Mouse (Mus musculus) heart, postnatal 0 days (tissue): ENCODE measurements around the gene Ube2d3. TPM values are rescaled to one million over a fixed set of nuclear protein-coding genes. Genes with fewer than 3 reads are reported as not detected.
A peak's percentile ranks its signal among the peaks of the same experiment; 100 is the strongest.
"Not testable (repeated sequence)": the region's sequence is repeated elsewhere in the genome, so short reads cannot be mapped to it uniquely, and the experiment has no call there.

Experiments used
- ATAC-seq: fragments of 200-750 bp; cut with Nextera tagmentation; 2 replicates; pipeline ENCODE4 v1.8.0; 2017; ENCODE audit warnings: low read depth, moderate number of reproducible peaks, moderate library complexity; ENCODE audit not compliant: insufficient read depth
- DNase-seq: peaks from one replicate; pipeline ENCODE4 v3.0.0-alpha.2; 2016; ENCODE audit warnings: low spot score
- H3K27ac ChIP-seq: fragments of 300-500 bp; sonication (generic); 2 replicates; pipeline ENCODE4 v1.5.1; 2014; ENCODE audit warnings: low read depth, mild to moderate bottlenecking
- H3K27me3 ChIP-seq: fragments of 300-500 bp; sonication (generic); 2 replicates; pipeline ENCODE4 v1.6.1; 2014; ENCODE audit warnings: low read length, mixed read lengths; ENCODE audit not compliant: control insufficient read depth, insufficient read depth
- H3K36me3 ChIP-seq: fragments of 300-500 bp; sonication (generic); replicated peaks from 2 replicates; pipeline ENCODE4 v1.6.1; 2014; ENCODE audit warnings: low read length, mixed read lengths; ENCODE audit not compliant: control insufficient read depth, insufficient read depth
- H3K4me1 ChIP-seq: fragments of 300-500 bp; sonication (generic); 2 replicates; pipeline ENCODE4 v1.6.1; 2014; ENCODE audit warnings: antibody characterized with exemption; ENCODE audit not compliant: control insufficient read depth, insufficient read depth
- H3K4me2 ChIP-seq: fragments of 300-500 bp; sonication (generic); 2 replicates; pipeline ENCODE4 v1.6.1; 2014; ENCODE audit warnings: low read depth, mild to moderate bottlenecking, low read length, moderate library complexity
- H3K4me3 ChIP-seq: fragments of 300-500 bp; sonication (generic); 2 replicates; pipeline ENCODE4 v1.5.1; 2014; ENCODE audit warnings: low read depth, low read length
- H3K9ac ChIP-seq: fragments of 300-500 bp; sonication (generic); replicated peaks from 2 replicates; pipeline ENCODE4 v1.6.1; 2014; ENCODE audit warnings: low read depth, low read length, mixed read lengths
- H3K9me3 ChIP-seq: fragments of 300-500 bp; sonication (generic); replicated peaks from 2 replicates; pipeline ENCODE4 v1.6.1; 2016; ENCODE audit warnings: low read length; ENCODE audit not compliant: control insufficient read depth
- CTCF ChIP-seq: IDR thresholded peaks from 2 replicates; pipeline ENCODE4 v1.5.1; 2016; ENCODE audit warnings: antibody characterized with exemption, control low read depth, low read depth
- EP300 ChIP-seq: IDR thresholded peaks from 2 replicates; pipeline ENCODE4 v1.6.1; 2016; ENCODE audit warnings: antibody characterized with exemption, low read depth
- WGBS: fragments of 180-500 bp; shearing (Covaris S2); extraction: QIAGEN DNeasy Blood & Tissue Kit; methylation state at CpG from one replicate; pipeline ENCODE4 v1.1.7; 2014; 5-methylcytosine and 5-hydroxymethylcytosine counted together
- polyA plus RNA-seq: library from polyadenylated mRNA; unstranded; fragments of >200 nt; fragmentation: Nextera tagmentation; extraction: Ambion mirVana; gene quantifications from 2 replicates; pipeline ENCODE4 v1.2.1, GENCODE M21; 2015
- total RNA-seq: library from RNA; depleted of rRNA; stranded (reverse); fragments of >200 nt; gene quantifications from 2 replicates; pipeline ENCODE4 v1.2.3, GENCODE M21; 2014; ENCODE audit warnings: low replicate concordance

Gene Ube2d3
- total and polyA plus RNA-seq, 2 experiments from 2014 or later: 429 to 1,112 TPM

DNA sequence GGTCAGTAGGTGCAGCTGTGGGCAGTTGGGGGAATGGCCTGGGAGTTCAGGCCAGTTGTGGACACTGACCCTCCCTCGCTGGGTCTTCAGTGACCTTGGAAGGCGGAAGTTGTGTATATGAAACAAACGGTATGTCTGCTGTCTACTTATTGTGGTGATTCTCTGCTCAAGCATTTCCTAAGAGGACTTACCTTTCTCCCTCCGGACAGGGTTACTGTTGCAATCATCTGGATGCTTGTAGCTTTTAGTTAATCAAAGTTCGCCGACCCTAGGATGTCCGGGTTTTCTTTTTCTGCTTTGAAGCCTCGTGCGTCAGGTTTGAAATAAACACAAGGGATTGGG is 47.9 kb downstream of the Ube2d3 start:
- no peak for TF ChIP-seq CTCF
- TF ChIP-seq EP300: no peak
- peak overlapping the region; percentile 95 for H3K4me2 ChIP-seq
- H3K9me3 ChIP-seq: no peaks in the 10 kb centered on the region
- no peaks in the 10 kb centered on the region for H3K27me3 ChIP-seq
- H3K27ac ChIP-seq: peak overlapping the region; percentile 82
- peak overlapping the region; percentile 86 for H3K4me3 ChIP-seq
- H3K36me3 ChIP-seq: no peaks in the 10 kb centered on the region
- peaks cover 5% of the 10 kb centered on the region; the same call in 1 of the 2 replicates for H3K4me1 ChIP-seq
- ATAC-seq: no peak; the same call in 1 of the 2 replicates
- WGBS: 3% methylated on average over 9 of the region's 9 CpGs
- DNase-seq: no peak
- H3K9ac ChIP-seq: peak overlapping the region; percentile 77

DNA sequence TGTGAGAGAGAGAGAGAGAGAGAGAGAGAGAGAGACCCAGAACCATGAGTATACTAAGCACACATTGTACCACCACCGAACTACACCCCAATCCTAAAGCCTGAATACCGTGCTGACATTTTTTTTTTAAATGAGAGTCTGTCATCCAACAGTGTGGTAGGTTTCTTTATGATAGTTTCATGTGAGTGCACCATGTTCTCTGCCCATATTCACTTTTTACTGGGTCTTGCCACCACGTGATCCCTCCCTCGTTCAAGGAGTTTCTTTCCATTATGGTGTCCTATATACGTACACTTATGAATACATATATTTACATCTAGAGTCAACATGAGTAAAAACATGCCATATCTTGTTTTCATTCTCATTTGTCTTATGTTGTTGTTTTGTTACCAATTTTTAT is 48.4 kb downstream of the Ube2d3 start:
- 0 out of 2 replicates have a peak overlapping the region, but pooled peaks have one; percentile 77 for H3K9ac ChIP-seq
- H3K4me2 ChIP-seq: peak overlapping the region; percentile 95
- no peaks in the 10 kb centered on the region for H3K9me3 ChIP-seq
- no peak for DNase-seq
- H3K36me3 ChIP-seq: no peaks in the 10 kb centered on the region
- TF ChIP-seq CTCF (no peak), EP300 (no peak)
- peak overlapping the region; percentile 82; the same call in 1 of the 2 replicates for H3K27ac ChIP-seq
- 39% methylated on average over 5 of the region's 5 CpGs for WGBS
- no peaks in the 10 kb centered on the region for H3K27me3 ChIP-seq
- H3K4me3 ChIP-seq: peak overlapping the region; percentile 86
- H3K4me1 ChIP-seq: peaks cover 5% of the 10 kb centered on the region; the same call in 1 of the 2 replicates
- no peak for ATAC-seq

DNA sequence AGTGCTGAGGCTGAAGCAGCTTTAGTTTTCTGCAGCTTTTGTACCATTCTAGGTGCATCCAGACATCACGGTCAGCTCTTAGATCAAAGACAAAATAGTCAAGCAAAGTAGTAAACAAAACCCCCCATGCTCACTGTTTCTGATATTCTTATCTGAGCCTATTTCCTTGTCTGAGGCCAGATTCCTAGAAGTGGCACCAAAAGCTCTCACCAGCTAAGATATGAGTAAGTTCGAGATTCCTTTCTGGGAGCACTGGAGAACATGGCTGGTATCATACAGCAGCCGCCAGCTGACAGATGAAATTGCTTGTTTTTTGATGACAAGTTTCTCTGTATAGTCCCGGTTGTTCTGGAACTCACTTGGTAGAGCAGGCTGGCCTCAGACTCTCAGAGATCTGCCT is 49.9 kb downstream of the Ube2d3 start:
- no peak overlapping the region for H3K27ac ChIP-seq
- TF ChIP-seq EP300: no peak
- no peak for TF ChIP-seq CTCF
- H3K36me3 ChIP-seq: no peaks in the 10 kb centered on the region
- WGBS: 62% methylated on average over 4 of the region's 4 CpGs
- H3K9me3 ChIP-seq: no peaks in the 10 kb centered on the region
- peaks cover 5% of the 10 kb centered on the region; the same call in 1 of the 2 replicates for H3K4me1 ChIP-seq
- no peaks in the 10 kb centered on the region for H3K27me3 ChIP-seq
- ATAC-seq (no peak), DNase-seq (no peak)
- no peak overlapping the region for H3K4me3 ChIP-seq
- H3K4me2 ChIP-seq: no peak overlapping the region
- no peak overlapping the region for H3K9ac ChIP-seq

DNA sequence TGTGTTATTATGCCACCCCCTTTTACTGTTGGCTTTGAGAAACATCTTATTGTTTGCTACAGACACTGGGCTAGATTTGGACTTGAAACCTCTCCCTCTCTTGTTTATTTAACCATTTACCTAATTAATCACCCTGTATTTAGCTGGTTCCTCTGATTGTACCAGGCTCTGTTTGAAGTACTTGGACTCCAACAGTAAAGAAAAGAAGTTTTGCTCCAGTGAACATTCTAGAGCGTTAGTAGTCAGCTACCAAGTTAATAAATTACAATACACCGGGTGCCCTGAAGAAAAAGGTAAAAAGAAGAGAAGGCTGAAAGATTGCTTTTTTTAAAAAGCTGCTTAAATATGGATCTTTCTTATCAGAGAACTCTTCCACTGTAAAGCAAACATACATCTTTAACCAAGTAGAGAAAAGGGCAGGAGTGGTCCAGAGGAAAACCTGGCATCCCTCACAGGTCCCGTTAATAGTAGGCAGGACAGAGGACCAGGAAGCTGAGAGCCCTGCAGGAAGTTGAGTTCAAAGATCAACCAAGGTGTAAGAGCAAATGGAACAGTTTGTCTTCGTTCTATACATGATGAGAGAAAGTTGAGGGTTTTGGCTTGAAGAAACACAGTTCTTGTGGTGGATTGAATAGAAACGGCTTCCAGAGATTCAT is 52.0 kb downstream of the Ube2d3 start:
- H3K27ac ChIP-seq: no peak overlapping the region
- no peak for DNase-seq
- TF ChIP-seq EP300 (no peak), CTCF (no peak)
- H3K4me1 ChIP-seq: peaks cover 3% of the 10 kb centered on the region; the same call in 1 of the 2 replicates
- 85% methylated on average over 5 of the region's 5 CpGs for WGBS
- no peak overlapping the region for H3K4me2 ChIP-seq
- no peaks in the 10 kb centered on the region for H3K36me3 ChIP-seq
- H3K4me3 ChIP-seq: no peak overlapping the region
- no peak for ATAC-seq
- no peaks in the 10 kb centered on the region for H3K27me3 ChIP-seq
- H3K9ac ChIP-seq: no peak overlapping the region
- no peaks in the 10 kb centered on the region for H3K9me3 ChIP-seq

DNA sequence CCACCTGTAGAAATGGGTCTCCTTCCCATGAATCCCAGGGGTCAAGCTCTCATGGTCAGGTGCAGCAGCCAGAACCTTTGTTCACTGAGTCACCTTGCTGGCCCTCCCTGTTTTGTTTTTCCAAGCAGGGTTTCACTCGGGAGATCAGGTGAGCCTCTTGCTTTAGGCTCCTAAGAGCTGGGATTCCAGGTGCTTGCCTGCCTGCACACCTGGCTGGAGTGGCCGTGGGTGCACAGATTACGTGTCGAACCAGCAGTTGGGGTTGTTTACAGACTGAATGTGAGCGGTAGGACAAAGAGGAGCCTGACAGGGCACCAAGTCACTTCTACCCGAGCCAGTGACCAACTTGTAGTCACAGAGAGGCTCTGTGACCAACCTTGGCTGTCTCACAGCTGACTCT is 53.2 kb downstream of the Ube2d3 start:
- Histone ChIP-seq H3K36me3 (no peaks in the 10 kb centered on the region), H3K9ac (no peak overlapping the region), H3K4me3 (no peak overlapping the region), H3K4me2 (no peak overlapping the region), H3K27me3 (no peaks in the 10 kb centered on the region), H3K9me3 (no peaks in the 10 kb centered on the region), H3K27ac (no peak overlapping the region), H3K4me1 (no peaks in the 10 kb centered on the region)
- DNase-seq (no peak), ATAC-seq (no peak)
- TF ChIP-seq EP300 (no peak), CTCF (no peak)
- 84% methylated on average over 6 of the region's 6 CpGs for WGBS

DNA sequence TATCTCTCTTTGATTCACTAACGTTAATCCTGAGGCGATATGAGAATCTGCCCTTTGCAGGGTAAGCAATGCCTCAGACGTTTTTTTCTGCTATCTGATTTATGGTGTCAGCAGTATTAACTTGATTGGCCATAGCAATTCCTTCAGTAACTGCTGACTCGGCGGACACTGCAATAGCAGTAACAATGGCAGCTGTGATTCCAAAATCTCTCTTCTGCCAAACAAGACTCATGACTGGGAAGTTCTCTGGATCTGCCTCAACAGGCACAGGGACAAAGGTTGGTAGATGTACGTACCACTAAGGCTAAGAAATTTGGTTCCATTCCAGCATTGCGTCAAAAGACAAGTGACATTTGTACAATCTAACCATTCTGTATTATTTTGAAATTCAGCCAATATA is 55.4 kb downstream of the Ube2d3 start:
- H3K27ac ChIP-seq, H3K4me2 ChIP-seq, H3K4me1 ChIP-seq, DNase-seq, H3K4me3 ChIP-seq, H3K9ac ChIP-seq, H3K9me3 ChIP-seq, H3K36me3 ChIP-seq, ATAC-seq, H3K27me3 ChIP-seq: not testable (repeated sequence)
- WGBS: 83% methylated on average over 7 of the region's 7 CpGs

DNA sequence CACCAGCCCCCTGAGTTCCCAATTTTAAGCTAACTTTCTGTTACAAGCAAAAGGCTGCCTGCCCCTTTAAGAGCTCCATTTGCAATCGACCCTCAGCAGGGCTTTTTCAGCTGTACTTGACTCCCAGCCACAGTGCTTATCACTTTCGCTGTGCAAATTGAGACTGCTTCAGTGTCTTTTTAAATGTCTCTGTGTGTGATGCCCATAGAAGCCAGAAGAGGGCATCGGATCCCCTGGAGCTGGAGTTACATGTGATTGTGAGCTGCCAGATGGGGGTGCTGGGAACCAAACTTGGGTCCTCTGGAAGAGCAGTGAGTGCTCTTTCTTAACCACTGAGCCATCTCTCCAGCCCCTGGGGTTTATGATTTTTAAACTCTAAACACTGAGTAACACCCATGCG is 60.0 kb downstream of the Ube2d3 start:
- not testable (repeated sequence) for DNase-seq, H3K9ac ChIP-seq, H3K4me2 ChIP-seq, H3K9me3 ChIP-seq, H3K27ac ChIP-seq, H3K27me3 ChIP-seq, H3K4me3 ChIP-seq, H3K36me3 ChIP-seq, ATAC-seq
- peaks cover 14% of the 10 kb centered on the region for H3K4me1 ChIP-seq
- 83% methylated on average over 4 of the region's 4 CpGs for WGBS
